Mouse (Mus musculus) bone marrow, adult 2 months (tissue): Measurements from ENCODE around the gene Map2k2.

Experiments used
- CTCF ChIP-seq: fragments of 200-500 bp; IDR thresholded peaks from 2 replicates; pipeline ENCODE4 v1.5.1; 2011; ENCODE audit warnings: low read length, control low read depth; ENCODE audit not compliant: control insufficient read depth, insufficient read depth
- POLR2A ChIP-seq: fragments of 200-500 bp; IDR thresholded peaks from 2 replicates; pipeline ENCODE4 v1.6.1; 2011; ENCODE audit warnings: low read depth, mild to moderate bottlenecking, control low read depth, low read length, borderline replicate concordance; ENCODE audit not compliant: control insufficient read depth

GRCm38 (mm10) chr10:81145307-81145706, 39.6 kb downstream of the Map2k2 start:
- TF ChIP-seq POLR2A, result no peak
- TF ChIP-seq CTCF, result no peak
